Mouse (Mus musculus): ENCODE data around the gene Kcnk5. TPM values are rescaled to one million over a fixed set of nuclear protein-coding genes. Genes with fewer than 3 reads are reported as not detected.
A peak's percentile ranks its signal among the peaks of the same experiment; 100 is the strongest.

Gene Kcnk5
- total RNA-seq, 4 experiments from 2014 or later, result 6.4 to 22.9 (median 7.2) TPM

- peak; percentile 55 for DNase-seq
Measured at GRCm38 (mm10) chr14:20201066-20201683, 19.6 kb upstream of the Kcnk5 start.

DNA sequence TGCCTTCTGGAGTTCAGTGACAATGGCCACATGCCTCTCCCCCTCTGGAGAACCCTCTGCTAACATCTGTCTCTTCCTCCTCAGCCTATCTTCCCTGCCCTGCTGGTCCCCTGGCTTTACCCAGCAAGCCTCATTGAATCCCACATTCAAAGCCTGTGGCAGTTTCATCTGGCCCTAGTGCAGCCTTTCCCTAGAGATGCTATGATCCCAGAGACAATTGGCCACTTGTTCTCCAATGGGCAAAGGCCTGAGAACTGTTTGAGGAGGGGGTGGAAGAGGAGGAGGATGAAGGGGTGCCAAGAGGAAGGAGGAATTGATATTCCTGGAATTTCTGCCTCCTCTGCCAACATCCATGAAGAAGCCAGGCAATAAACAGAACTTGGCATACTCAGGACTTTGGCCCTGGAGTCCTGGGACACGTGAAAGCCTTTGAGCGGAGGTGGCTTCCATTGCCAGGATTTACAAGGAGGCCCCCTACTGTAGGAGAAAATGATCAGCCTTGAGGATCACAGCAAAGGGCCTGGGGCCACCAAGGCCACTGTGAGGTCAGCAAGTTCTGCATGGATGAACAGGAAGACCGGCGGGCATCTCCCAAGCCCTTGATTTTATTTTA, 11.6 kb upstream of the Kcnk5 start:
- DNase-seq, result no peak

DNA sequence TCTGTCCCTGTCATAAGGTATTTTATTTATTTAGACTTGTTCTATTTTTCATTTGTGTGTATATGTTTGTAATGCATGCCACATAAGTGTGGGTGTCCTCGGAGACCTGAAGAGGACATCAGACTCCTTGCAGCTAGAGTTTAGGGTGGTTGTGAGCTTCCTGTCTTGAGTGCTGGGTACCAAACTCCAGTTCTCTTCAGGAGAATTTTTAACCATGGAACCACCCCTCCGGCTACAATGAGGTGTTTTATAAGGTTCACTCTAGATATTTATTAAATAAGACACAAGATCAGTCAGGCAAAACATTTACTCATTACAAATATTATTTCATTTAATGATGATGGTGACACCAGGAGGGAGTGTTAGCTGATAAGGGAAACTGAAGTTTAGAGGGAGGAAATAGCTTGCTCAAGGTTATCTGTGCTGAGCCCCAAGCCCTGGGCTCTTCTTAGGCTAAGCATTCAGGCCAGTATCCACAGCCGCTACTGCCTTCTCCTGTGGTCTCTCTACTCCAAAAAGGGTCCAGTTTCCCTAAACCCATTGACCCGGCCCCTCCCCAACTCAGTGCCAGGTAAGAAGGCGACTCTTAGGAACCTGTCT, 9.6 kb upstream of the Kcnk5 start:
- no peak for DNase-seq

DNA sequence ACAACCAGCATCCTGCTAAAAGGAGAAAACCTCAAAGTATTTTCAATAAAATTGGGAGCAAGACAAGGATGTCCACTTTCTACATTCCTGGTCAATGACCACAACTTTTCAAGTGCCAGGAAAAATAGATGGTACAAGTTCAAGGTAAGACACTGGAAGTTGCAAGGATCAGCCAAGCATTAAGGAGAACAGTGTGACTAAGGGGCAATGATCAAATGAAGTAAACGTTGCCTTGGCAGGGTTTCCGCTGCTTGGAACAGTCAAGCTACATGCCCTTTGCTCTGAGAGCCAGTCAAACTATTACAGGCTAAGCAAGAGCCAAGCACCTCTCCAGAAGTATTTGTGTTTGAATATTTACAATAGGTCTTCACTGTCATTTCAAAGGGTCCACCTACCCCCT, 8.1 kb upstream of the Kcnk5 start:
- DNase-seq, result peak; percentile 44

DNA sequence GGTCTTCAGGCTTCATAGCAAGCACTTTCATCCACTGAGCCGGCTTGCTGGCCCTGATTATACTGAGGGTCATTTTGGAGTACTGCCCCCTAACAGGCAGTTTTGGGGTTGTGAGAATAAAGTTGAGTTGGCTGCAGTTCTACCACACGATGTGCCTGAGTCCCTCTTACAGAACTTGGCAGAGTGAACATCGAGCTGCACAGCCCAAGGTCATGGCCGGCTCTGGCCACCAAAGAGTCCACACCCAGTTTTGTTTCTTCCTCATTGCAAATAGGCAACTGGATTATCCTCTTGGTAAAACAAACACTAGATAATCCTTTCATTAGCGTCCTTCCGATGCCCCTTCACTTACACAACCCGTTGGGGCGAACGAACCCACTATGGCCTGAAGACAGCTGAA, 3.8 kb upstream of the Kcnk5 start:
- peak; percentile 47 for DNase-seq

DNA sequence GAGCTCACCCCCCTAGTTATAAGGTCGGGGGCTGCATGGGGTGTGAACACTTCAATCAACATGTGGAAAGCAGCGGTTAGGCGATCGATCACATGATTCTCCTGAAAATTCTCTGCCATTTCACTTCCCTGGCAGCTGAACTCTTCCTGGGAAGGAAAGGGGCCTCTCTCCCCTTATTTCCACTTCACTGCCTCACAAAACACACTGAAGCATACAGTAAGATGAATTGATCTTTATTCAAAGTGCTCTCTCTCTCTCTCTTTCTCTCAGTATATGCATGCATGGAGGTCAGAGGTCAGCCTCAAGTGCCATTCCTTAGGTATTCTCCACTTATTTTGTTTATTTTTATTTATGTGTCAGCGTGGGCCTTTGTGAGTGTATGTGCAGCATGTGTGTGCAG, 2.1 kb upstream of the Kcnk5 start:
- DNase-seq, result no peak

- DNase-seq, result peak; percentile 36
Measured at GRCm38 (mm10) chr14:20182596-20182995, 987 bp upstream of the Kcnk5 start.

- DNase-seq, result peak; percentile 39
Measured at GRCm38 (mm10) chr14:20180751-20181162, 852 bp downstream of the Kcnk5 start.

- no peak for DNase-seq
Measured at GRCm38 (mm10) chr14:20180304-20180703, 1.3 kb downstream of the Kcnk5 start.

GRCm38 (mm10) chr14:20179731-20180280, 1.8 kb downstream of the Kcnk5 start:
- DNase-seq, result no peak

- no peak for DNase-seq
Measured at GRCm38 (mm10) chr14:20179080-20179479, 2.5 kb downstream of the Kcnk5 start.

- DNase-seq, result no peak
Measured at GRCm38 (mm10) chr14:20178593-20178992, 3.0 kb downstream of the Kcnk5 start.

GRCm38 (mm10) chr14:20177494-20178123, 4.0 kb downstream of the Kcnk5 start:
- no peak for DNase-seq

GRCm38 (mm10) chr14:20175705-20176104, 5.9 kb downstream of the Kcnk5 start:
- DNase-seq, result no peak

- DNase-seq, result no peak
Measured at GRCm38 (mm10) chr14:20175114-20175513, 6.5 kb downstream of the Kcnk5 start.

GRCm38 (mm10) chr14:20174696-20175095, 6.9 kb downstream of the Kcnk5 start:
- no peak for DNase-seq

DNA sequence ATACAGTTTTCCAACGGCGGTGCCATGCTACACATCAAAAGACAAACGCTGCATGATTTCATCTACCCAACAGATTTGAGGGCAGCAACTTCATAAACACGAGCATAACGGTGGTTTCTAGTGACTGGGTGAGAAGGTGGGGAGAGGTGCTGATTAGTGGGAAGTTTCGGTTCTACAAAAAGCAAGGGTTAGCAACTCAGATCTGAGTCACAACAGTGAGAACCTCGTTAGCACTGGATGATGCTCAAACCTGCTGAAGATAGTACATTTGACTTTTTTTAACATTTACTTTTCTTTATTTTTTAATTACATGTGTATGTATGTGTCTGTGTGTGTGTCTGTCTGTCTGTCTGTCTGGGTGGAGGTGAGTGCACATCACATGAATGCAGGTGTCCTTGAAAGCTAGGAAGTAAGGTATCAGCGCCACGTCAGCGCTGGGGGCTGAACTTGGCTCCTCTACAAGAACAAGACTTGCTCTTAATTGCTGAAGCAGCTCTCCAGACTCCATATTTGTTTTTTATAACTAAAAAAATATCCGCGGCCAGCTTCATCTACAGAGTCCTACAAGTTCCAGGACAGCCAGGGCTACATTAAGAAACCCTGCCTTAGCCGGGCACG, 7.6 kb downstream of the Kcnk5 start:
- DNase-seq, result no peak

GRCm38 (mm10) chr14:20172924-20173323, 8.7 kb downstream of the Kcnk5 start:
- no peak for DNase-seq

- no peak for DNase-seq
Measured at GRCm38 (mm10) chr14:20172509-20172908, 9.1 kb downstream of the Kcnk5 start.

GRCm38 (mm10) chr14:20171840-20172239, 9.8 kb downstream of the Kcnk5 start:
- DNase-seq, result no peak

GRCm38 (mm10) chr14:20169251-20169650, 12.4 kb downstream of the Kcnk5 start:
- DNase-seq, result no peak

- DNase-seq, result no peak
Measured at GRCm38 (mm10) chr14:20168478-20168877, 13.1 kb downstream of the Kcnk5 start.

GRCm38 (mm10) chr14:20168054-20168453, 13.6 kb downstream of the Kcnk5 start:
- DNase-seq, result no peak
